Mouse (Mus musculus) myocyte (in vitro differentiated cells): ENCODE data around the gene Ccl2.

Experiments used
- E2F4 ChIP-seq: IDR thresholded peaks from one replicate; pipeline ENCODE4 v1.6.1; 2011; ENCODE audit warnings: mild to moderate bottlenecking, control low read depth, moderate library complexity; ENCODE audit not compliant: insufficient read depth
- POLR2A ChIP-seq: IDR thresholded peaks from one replicate; pipeline ENCODE4 v1.6.1; 2011; ENCODE audit warnings: low read depth, mild to moderate bottlenecking, control low read depth, moderate library complexity; ENCODE audit not compliant: insufficient read length
- POLR2AphosphoS2 ChIP-seq: IDR thresholded peaks from one replicate; pipeline ENCODE4 v1.6.1; 2011; ENCODE audit warnings: low read depth, control low read depth; ENCODE audit not compliant: insufficient read length
- REST ChIP-seq: IDR thresholded peaks from one replicate; pipeline ENCODE4 v1.6.1; 2011; ENCODE audit warnings: mild to moderate bottlenecking, control low read depth, moderate library complexity; ENCODE audit not compliant: insufficient read depth, insufficient read length
- USF1 ChIP-seq: IDR thresholded peaks from one replicate; pipeline ENCODE4 v1.6.1; 2011; ENCODE audit warnings: low read depth, mild to moderate bottlenecking, control low read depth, moderate library complexity

DNA sequence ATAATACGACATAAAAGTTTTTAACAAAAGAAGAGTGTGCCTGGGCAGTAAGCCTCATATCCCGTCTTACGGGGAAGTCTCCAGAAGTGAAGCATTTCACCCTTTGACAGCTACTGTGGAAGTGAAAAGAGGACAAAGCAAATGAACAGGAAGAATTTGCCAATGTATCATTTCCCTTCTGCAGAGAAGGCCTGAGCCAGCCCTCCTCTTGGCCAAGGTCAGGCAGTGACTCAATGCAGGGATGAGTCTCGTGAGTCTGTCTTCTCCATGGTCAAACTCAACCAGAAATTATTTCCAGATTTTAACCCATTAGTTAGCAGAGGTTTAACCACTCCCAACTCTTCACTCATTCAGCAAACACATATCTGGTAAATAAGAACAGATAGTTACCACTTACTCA is 11.6 kb upstream of the Ccl2 start:
- no peak for TF ChIP-seq POLR2A
- TF ChIP-seq REST = no peak
- TF ChIP-seq E2F4 = no peak
- no peak for TF ChIP-seq POLR2AphosphoS2
- TF ChIP-seq USF1 = no peak
